Mouse (Mus musculus) embryonic facial prominence, embryonic 14.5 days (tissue): ENCODE results near the gene Thra. TPM values are rescaled to one million over a fixed set of nuclear protein-coding genes. Genes with fewer than 3 reads are reported as not detected.
A peak's percentile ranks its signal among the peaks of the same experiment; 100 is the strongest.

Source experiments
- ATAC-seq: fragments of 200-750 bp; cut with Nextera tagmentation; 2 replicates; pipeline ENCODE4 v1.8.0; 2017; ENCODE audit warnings: low read depth, moderate number of reproducible peaks, moderate TSS enrichment
- DNase-seq: peaks from one replicate; pipeline ENCODE4 v3.0.0-alpha.2; 2015; ENCODE audit warnings: low spot score
- H3K27ac ChIP-seq: fragments of 300-500 bp; sonication (generic); replicated peaks from 2 replicates; pipeline ENCODE4 v1.5.1; 2014; ENCODE audit warnings: low read depth, mild to moderate bottlenecking, low read length, moderate library complexity
- H3K27me3 ChIP-seq: fragments of 300-500 bp; sonication (generic); replicated peaks from 2 replicates; pipeline ENCODE4 v1.6.1; 2014; ENCODE audit warnings: low read length; ENCODE audit not compliant: control insufficient read depth, insufficient read depth
- H3K36me3 ChIP-seq: fragments of 300-500 bp; sonication (generic); 2 replicates; pipeline ENCODE4 v1.6.1; 2014; ENCODE audit warnings: low read length, mixed read lengths; ENCODE audit not compliant: control insufficient read depth, insufficient read depth
- H3K4me1 ChIP-seq: fragments of 300-500 bp; sonication (generic); 2 replicates; pipeline ENCODE4 v1.6.1; 2014; ENCODE audit warnings: antibody characterized with exemption, low read length; ENCODE audit not compliant: control insufficient read depth, insufficient read depth
- H3K4me2 ChIP-seq: fragments of 300-500 bp; sonication (generic); 2 replicates; pipeline ENCODE4 v1.6.1; 2014; ENCODE audit warnings: low read depth, mild to moderate bottlenecking, low read length, moderate library complexity, mixed read lengths
- H3K4me3 ChIP-seq: fragments of 300-500 bp; sonication (generic); 2 replicates; pipeline ENCODE4 v1.5.1; 2014; ENCODE audit warnings: low read depth, mild to moderate bottlenecking, low read length
- H3K9ac ChIP-seq: fragments of 300-500 bp; sonication (generic); 2 replicates; pipeline ENCODE4 v1.6.1; 2014; ENCODE audit warnings: low read depth, mild to moderate bottlenecking, low read length, moderate library complexity, mixed read lengths
- H3K9me3 ChIP-seq: fragments of 300-500 bp; sonication (generic); 2 replicates; pipeline ENCODE4 v1.6.1; 2016; ENCODE audit warnings: low read length; ENCODE audit not compliant: control insufficient read depth
- WGBS: fragments of 180-500 bp; shearing (Covaris S2); extraction: QIAGEN DNeasy Blood & Tissue Kit; methylation state at CpG from one replicate; pipeline ENCODE4 v1.1.7; 2014; 5-methylcytosine and 5-hydroxymethylcytosine counted together
- polyA plus RNA-seq: library from polyadenylated mRNA; unstranded; fragments of >200 nt; fragmentation: Nextera tagmentation; extraction: Ambion mirVana; gene quantifications from 2 replicates; pipeline ENCODE4 v1.2.1, GENCODE M21; 2014

The Thra gene
- polyA plus RNA-seq, 1 experiment from 2014 or later: 62.2 TPM

- Histone ChIP-seq H3K36me3 (peaks cover 36% of the 10 kb centered on the region), H3K27ac (no peak overlapping the region), H3K9me3 (no peaks in the 10 kb centered on the region), H3K4me1 (peaks cover 44% of the 10 kb centered on the region), H3K4me2 (0 out of 2 replicates have a peak overlapping the region, but pooled peaks have one; percentile 42), H3K9ac (no peak overlapping the region), H3K27me3 (no peaks in the 10 kb centered on the region), H3K4me3 (no peak overlapping the region)
- no peak for DNase-seq
- 88% methylated on average over 25 of the region's 25 CpGs for WGBS
- no peak for ATAC-seq
Measured at GRCm38 (mm10) chr11:98769007-98769954, 28.8 kb downstream of the Thra start.

GRCm38 (mm10) chr11:98770096-98770975 lies 29.9 kb downstream of the Thra start:
- ATAC-seq (no peak), DNase-seq (no peak)
- Histone ChIP-seq H3K4me3 (no peak overlapping the region), H3K4me2 (no peak overlapping the region), H3K4me1 (peaks cover 50% of the 10 kb centered on the region), H3K36me3 (peaks cover 25% of the 10 kb centered on the region), H3K9ac (no peak overlapping the region), H3K27ac (no peak overlapping the region), H3K27me3 (no peaks in the 10 kb centered on the region), H3K9me3 (no peaks in the 10 kb centered on the region)
- WGBS: 92% methylated on average over 26 of the region's 26 CpGs

GRCm38 (mm10) chr11:98771131-98771530 lies 30.7 kb downstream of the Thra start:
- H3K4me2 ChIP-seq: no peak overlapping the region
- H3K4me1 ChIP-seq: peaks cover 50% of the 10 kb centered on the region
- H3K4me3 ChIP-seq: no peak overlapping the region
- no peak for ATAC-seq
- 96% methylated on average over 18 of the region's 18 CpGs for WGBS
- H3K36me3 ChIP-seq: peaks cover 25% of the 10 kb centered on the region
- H3K9ac ChIP-seq: no peak overlapping the region
- no peaks in the 10 kb centered on the region for H3K9me3 ChIP-seq
- DNase-seq: no peak
- H3K27ac ChIP-seq: no peak overlapping the region
- no peaks in the 10 kb centered on the region for H3K27me3 ChIP-seq

GRCm38 (mm10) chr11:98771844-98772525 lies 31.5 kb downstream of the Thra start:
- no peaks in the 10 kb centered on the region for H3K27me3 ChIP-seq
- H3K9me3 ChIP-seq: no peaks in the 10 kb centered on the region
- no peak overlapping the region for H3K4me3 ChIP-seq
- no peak overlapping the region for H3K4me2 ChIP-seq
- H3K9ac ChIP-seq: no peak overlapping the region
- peaks cover 52% of the 10 kb centered on the region for H3K4me1 ChIP-seq
- no peak overlapping the region for H3K27ac ChIP-seq
- DNase-seq: no peak
- H3K36me3 ChIP-seq: peaks cover 25% of the 10 kb centered on the region
- ATAC-seq: no peak
- 96% methylated on average over 11 of the region's 11 CpGs for WGBS

GRCm38 (mm10) chr11:98772667-98773171 lies 32.3 kb downstream of the Thra start:
- H3K9ac ChIP-seq: no peak overlapping the region
- peaks cover 25% of the 10 kb centered on the region for H3K36me3 ChIP-seq
- no peaks in the 10 kb centered on the region for H3K27me3 ChIP-seq
- H3K9me3 ChIP-seq: no peaks in the 10 kb centered on the region
- H3K4me1 ChIP-seq: peaks cover 51% of the 10 kb centered on the region
- no peak overlapping the region for H3K4me2 ChIP-seq
- no peak overlapping the region for H3K4me3 ChIP-seq
- DNase-seq: no peak
- H3K27ac ChIP-seq: no peak overlapping the region
- ATAC-seq: no peak
- 65% methylated on average over 8 of the region's 8 CpGs for WGBS

GRCm38 (mm10) chr11:98773635-98774295 lies 33.3 kb downstream of the Thra start:
- WGBS: under 1% methylated on average over 32 of the region's 37 CpGs
- Histone ChIP-seq H3K4me3 (peak overlapping the region; percentile 32), H3K27ac (no peak overlapping the region; the same call in 1 of the 2 replicates), H3K9me3 (no peaks in the 10 kb centered on the region), H3K36me3 (peaks cover 19% of the 10 kb centered on the region), H3K27me3 (no peaks in the 10 kb centered on the region), H3K4me1 (peaks cover 41% of the 10 kb centered on the region), H3K9ac (peak overlapping the region; percentile 47; the same call in 1 of the 2 replicates), H3K4me2 (peak overlapping the region; percentile 69)
- DNase-seq (peak; percentile 98), ATAC-seq (peak; percentile 85)

- no peak for ATAC-seq
- Histone ChIP-seq H3K9me3 (no peaks in the 10 kb centered on the region), H3K9ac (peak within 1 kb of the TSS; percentile 48), H3K36me3 (peaks cover 9% of the 10 kb centered on the region; the same call in 1 of the 2 replicates), H3K4me3 (peak within 1 kb of the TSS; percentile 32), H3K4me1 (peaks cover 40% of the 10 kb centered on the region), H3K27me3 (no peaks in the 10 kb centered on the region), H3K27ac (peak within 1 kb of the TSS; percentile 74), H3K4me2 (peak within 1 kb of the TSS; percentile 69)
- 1% methylated on average over 18 of the region's 22 CpGs for WGBS
- no peak for DNase-seq
Measured at GRCm38 (mm10) chr11:98774582-98775347, 34.3 kb downstream of the Thra start, which contains the start of gene Nr1d1. Nr1d1 (minus strand) TSS chr11:98775333.
